Mouse (Mus musculus): ENCODE measurements around the gene Gabpb1.

DNA sequence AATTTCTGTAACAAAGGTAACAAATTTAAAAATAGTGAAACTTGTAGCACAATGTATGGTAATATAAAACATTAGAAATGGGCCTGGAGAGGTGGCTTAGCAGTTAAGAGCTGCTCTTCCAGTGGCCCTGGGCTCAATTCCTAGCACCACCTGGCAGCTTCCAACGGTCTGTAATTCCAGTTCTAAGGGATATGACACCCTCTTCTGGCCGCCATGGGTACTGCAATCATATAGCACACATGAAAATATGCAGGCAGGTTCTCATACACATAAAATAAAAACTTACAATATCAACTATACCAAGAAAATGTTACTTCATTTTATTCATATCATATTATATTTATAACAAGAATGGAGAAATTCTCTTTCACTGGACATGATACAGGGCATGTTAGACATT is 35.8 kb downstream of the Gabpb1 start:
- TF ChIP-seq POLR2A (IDR thresholded peaks at IDR 0.05; ENCODE audit: control insufficient read depth, extremely low read depth, insufficient read depth, low read length, poor library complexity) (no peak), CTCF (IDR thresholded peaks at IDR 0.05; ENCODE audit: borderline replicate concordance, control insufficient read depth, extremely low read depth, insufficient read depth, low read length, poor library complexity) (no peak)

Data from thymus, adult 2 months (tissue).